Mouse (Mus musculus): Measurements from ENCODE around the gene Nphs1. TPM values are rescaled to one million over a fixed set of nuclear protein-coding genes. Genes with fewer than 3 reads are reported as not detected.
"Not testable (repeated sequence)": the region's sequence is repeated elsewhere in the genome, so short reads cannot be mapped to it uniquely, and the experiment has no call there.

Gene Nphs1
- total RNA-seq, 2 experiments from 2014 or later: 0.79 to 1.1 TPM

DNA sequence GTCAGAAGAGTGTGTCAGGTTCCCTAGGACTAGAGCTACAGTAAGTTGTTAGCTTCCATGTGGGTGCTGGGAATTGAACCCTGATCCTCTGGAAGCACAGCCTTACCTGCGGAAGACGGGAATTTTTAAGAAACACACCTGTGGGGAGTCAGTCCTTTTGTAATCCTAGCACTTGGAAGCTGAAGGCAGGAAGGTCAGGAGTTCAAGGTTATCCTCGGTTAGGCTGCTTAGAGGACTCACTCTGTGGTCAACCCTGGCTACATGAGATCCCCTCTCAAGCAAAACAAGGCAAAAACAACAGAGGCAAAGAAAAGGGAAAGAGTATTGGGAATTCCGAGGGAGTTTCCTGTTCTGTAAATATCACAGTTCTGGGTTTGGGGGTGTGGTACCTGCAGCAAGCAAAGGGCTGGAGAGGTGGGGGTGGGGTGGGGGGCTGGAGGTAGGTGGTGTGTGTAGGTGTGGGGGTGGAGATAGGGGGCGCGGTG is 6.7 kb downstream of the Nphs1 start:
- no peak for DNase-seq (ENCODE audit: extremely low spot score in 1 of 2, low spot score in 2 of 2)
- Histone ChIP-seq H3K4me3 (no peak overlapping the region), H3K27ac (no peak overlapping the region)
- intact Hi-C loops (cut with DNase I): no loop called here
- TF ChIP-seq CTCF (IDR thresholded peaks at IDR 0.05): no peak

DNA sequence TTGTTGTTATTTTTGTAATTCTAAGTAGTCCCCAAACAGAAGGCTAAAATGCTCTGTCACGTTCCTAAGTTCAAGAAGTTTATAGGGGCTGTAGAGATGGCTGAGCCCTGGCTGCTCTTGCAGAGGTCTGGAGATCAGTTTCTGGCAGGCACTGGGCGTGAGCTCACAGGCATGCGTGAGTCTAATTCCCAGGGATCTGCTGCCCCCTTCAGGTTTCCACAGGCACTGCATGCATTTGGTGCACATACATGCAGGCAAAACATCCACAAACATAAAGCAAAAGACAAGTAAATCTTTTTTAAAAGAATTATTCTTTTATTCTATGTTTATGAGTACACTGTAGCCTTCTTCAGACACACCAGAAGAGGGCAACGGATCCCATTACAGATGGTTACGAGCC is 14.3 kb downstream of the Nphs1 start:
- H3K4me3 ChIP-seq: no peak overlapping the region
- H3K27ac ChIP-seq: no peak overlapping the region
- intact Hi-C loops (cut with DNase I): loop anchor here (1.0 kb wide), 1 partner anchor 32 kb away; no protein-coding TSS in a partner anchor
- DNase-seq (ENCODE audit: extremely low spot score in 1 of 2, low spot score in 2 of 2): no peak
- TF ChIP-seq CTCF (IDR thresholded peaks at IDR 0.05): peak; percentile 57

DNA sequence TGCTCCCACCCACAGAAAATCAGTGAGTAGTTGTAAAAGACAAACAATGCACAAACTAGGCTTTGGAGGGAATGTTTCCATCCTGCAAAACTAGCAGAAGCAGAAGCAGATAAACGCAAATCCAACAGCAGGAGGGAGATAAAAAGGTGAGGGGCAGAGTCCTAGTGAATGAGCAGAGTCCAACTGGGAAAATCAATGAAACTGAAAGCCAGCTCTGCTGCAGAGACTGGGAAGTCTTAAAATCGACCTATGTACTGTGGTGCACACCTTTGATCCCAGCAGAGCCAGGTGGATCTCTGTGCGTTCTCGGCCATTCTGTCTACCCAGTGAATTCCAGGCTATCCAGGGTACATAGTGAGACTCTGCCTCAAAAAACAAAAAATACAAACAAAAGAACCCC is 16.9 kb downstream of the Nphs1 start:
- no peak for TF ChIP-seq CTCF (IDR thresholded peaks at IDR 0.05)
- Histone ChIP-seq H3K27ac (no peak overlapping the region), H3K4me3 (no peak overlapping the region)
- no peak for DNase-seq (ENCODE audit: extremely low spot score in 1 of 2, low spot score in 2 of 2)
- intact Hi-C loops (cut with DNase I): no loop called here

DNA sequence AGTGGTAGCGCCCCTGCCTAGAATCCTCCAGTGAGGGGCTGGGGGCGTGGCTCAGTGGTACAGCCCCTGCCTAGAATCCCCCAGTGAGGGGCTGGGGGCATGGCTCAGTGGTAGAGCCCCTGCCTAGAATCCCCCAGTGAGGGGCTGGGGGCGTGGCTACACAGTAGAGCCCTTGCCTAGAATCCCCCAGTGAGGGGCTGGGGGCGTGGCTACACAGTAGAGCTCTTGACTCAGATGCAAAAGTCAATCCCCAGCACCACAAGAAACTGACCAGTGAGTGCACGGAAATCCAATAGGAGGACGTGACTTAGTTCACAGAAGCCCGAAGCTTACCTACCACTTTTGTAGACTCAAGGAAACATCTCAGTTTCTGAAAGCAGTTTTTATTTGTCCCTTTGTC is 18.0 kb downstream of the Nphs1 start:
- intact Hi-C loops (cut with DNase I): not testable (repeated sequence)

DNA sequence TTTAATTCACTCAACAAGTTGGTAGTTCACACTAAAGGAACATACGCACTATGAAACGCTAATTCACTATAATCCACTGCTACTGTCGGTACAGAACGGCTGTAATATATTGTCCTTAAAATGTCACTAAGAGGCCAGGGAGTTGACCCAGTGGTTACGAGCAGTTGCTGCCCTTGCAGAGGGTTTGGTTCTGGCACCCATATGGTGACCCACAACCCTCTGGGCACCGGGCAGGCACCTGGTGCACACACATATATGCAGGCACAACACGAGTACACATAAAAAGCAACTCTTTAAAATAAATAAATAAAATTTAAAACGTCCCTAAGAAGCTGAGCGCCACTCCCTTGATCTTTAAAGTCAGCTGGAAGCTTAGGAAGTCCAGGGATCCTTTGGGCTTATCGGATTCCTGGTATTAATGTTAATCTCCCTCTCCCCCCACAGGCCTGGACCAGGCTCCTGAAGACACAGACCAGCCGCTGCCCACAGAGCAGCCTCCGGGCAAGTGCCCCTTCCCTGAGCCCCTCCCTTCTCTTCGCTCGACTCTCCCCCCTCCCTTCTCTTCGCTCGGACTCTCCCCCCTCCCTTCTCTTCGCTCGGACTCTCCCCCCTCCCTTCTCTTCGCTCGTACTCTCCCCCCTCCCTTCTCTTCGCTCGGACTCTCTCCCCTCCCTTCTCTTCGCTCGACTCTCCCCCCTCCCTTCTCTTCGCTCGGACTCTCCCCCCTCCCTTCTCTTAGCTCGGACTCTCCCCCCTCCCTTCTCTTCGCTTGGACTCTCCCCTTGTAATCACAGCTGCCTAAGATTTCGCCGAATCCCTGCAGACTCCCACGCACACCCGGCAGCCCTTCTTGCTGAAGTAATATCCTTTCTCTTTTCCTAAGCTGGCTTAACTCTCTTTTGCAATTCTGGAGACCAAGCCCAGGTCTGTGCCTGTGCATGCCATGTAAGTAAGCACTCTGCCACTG is 19.6 kb downstream of the Nphs1 start:
- Histone ChIP-seq H3K27ac (no peak overlapping the region; the same call in 1 of the 2 replicates), H3K4me3 (peak overlapping the region; percentile 36)
- intact Hi-C loops (cut with DNase I): no loop called here
- TF ChIP-seq CTCF (IDR thresholded peaks at IDR 0.05): no peak
- peak; percentile 41 to 54 for DNase-seq (ENCODE audit: extremely low spot score in 1 of 2, low spot score in 2 of 2)

More for the DNA sequence above, 18.0 kb downstream of the Nphs1 start:
- not testable (repeated sequence) for H3K4me3 ChIP-seq; H3K27ac ChIP-seq; DNase-seq (ENCODE audit: extremely low spot score in 1 of 2, low spot score in 2 of 2)

DNA sequence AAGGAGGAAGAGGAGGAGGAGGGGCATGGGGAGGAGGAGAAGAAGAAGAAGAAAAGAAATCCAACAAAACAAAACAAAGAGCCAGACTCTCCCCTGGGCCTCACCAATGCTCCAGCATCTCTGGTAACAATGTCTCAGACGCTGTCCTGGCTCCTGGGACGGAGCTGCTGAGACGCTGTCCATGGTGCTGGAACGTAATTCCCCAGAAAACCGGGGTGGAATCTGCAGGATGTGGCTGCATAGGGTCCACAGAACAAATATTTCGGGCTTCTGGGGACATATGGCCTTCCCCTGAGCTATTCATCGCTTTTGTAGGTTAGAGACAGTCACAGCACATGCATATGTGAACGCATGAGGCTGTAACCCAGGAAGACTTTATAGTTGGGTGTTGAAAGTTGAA is 26.1 kb downstream of the Nphs1 start:
- no peak for TF ChIP-seq CTCF (IDR thresholded peaks at IDR 0.05)
- Histone ChIP-seq H3K27ac (no peak overlapping the region), H3K4me3 (no peak overlapping the region)
- intact Hi-C loops (cut with DNase I): no loop called here
- no peak for DNase-seq (ENCODE audit: extremely low spot score in 1 of 2, low spot score in 2 of 2)

DNA sequence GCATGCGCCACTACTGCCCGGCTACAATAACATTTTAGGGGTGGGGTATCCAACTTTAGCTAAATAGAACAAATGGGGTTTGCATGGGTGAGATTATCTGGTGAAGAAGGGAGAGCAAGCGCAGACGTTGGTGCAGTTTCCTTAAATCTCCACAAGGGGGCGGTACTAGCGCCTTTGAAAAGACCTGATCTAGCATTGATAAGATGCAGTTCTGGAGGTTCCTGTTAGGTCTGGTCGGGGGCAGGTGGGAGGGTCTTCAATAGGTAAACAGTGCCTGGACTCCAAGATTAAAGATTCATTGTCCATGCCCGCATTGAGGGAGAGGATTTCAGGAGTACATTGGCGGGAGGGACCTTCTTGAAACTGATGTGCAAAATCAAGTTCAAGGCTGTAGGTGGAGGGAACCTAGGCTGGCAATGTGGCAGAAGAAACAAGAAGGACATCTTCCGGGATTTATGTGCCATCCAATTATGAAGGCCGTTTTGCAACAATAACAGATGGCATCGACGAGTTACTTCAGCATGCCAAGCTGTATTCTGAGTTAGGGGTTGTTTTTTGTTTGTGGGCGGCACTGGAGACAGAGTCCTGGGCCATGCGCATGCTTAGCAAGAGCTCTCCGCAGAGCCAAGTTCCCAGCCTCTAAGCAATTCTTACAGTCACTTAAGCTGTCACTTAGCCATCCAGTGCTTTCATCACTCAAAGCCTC is 32.3 kb downstream of the Nphs1 start:
- no peak overlapping the region for H3K4me3 ChIP-seq
- intact Hi-C loops (cut with DNase I): loop anchor here (2.0 to 5.0 kb wide), 3 partner anchors 50 to 158 kb away; partner anchors contain the start of genes Hspb6 and Proser3
- DNase-seq (ENCODE audit: extremely low spot score in 1 of 2, low spot score in 2 of 2): peak; percentile 38 to 59
- no peak overlapping the region for H3K27ac ChIP-seq
- peak; percentile 78 for TF ChIP-seq CTCF (IDR thresholded peaks at IDR 0.05)

DNA sequence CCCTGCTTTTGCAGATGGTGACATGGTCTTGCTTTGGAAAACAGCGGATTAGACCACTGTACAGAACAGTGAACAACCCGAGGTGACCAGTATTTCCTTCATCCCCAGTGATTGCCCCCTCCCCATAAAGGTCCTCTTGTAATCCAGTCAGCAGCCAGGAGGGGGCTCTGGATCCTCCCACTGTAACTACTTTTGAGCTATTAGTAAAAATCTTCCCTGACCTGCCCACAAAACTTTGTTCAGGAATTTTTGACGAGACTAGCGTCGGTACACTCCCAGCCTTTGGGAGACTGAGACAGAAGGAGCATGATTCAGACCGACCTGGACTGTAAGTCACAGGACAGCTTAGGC is 32.8 kb downstream of the Nphs1 start:
- peak; percentile 12 for TF ChIP-seq CTCF (IDR thresholded peaks at IDR 0.05)
- Histone ChIP-seq H3K4me3 (no peak overlapping the region), H3K27ac (no peak overlapping the region)
- DNase-seq (ENCODE audit: extremely low spot score in 1 of 2, low spot score in 2 of 2): no peak
- intact Hi-C loops (cut with DNase I): loop anchor here (2.0 to 5.0 kb wide), 3 partner anchors 50 to 159 kb away; partner anchors contain the start of genes Hspb6 and Proser3

DNA sequence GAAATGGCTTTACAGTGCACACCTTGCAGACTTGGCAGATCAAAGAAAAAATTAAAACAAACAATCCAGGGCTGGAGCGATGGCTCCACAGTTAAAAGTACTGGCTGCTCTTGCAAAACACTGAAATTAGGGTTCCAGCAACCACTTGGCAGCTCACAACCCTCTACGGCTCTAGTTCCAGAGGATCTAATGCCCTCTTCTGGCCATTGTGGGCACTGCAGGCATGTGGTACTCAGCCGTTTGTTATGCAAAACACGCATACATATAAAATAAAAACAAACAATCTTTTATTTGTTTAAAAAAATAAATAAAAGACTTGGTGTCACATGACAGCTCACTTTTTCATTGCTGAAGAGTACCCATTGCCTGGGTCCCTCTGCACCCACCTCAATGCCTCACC is 34.6 kb downstream of the Nphs1 start:
- no peak overlapping the region for H3K27ac ChIP-seq
- peak; percentile 82 for TF ChIP-seq CTCF (IDR thresholded peaks at IDR 0.05)
- DNase-seq (ENCODE audit: extremely low spot score in 1 of 2, low spot score in 2 of 2): peak; percentile 53 to 77
- intact Hi-C loops (cut with DNase I): loop anchor here (5.0 kb wide), 1 partner anchor 160 kb away; no protein-coding TSS in a partner anchor
- no peak overlapping the region for H3K4me3 ChIP-seq

DNA sequence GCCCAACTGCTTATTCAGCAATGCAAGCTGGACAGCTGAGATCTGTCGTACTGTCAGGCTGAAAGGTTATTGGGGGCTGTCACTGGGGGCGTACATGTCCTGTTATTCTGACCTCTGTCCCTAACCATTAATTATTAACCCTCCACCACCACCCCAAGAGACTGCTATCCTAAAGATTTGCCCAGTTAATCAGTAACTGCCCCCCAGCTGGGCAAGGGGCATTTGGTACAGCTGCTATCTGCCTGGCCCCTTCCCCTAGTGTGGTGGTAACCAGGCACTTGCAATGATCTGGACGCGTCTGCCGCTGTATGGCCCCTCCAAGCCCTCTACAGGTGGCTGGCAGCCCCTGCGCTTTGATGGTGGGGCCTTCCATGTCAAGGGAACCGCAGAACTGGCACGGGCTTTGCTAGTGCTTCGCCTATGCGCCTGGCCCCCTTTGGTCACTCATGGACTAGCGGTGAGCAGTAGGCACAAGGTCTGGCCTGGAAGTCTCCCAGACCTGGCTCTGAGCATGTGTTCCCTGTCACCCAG is 35.4 kb downstream of the Nphs1 start, which contains the start of gene Prodh2:
TSS of gene Prodh2 (plus strand) at position 222 of the 531 bp plus-strand sequence.
- intact Hi-C loops (cut with DNase I): loop anchor here (5.0 kb wide), 1 partner anchor 161 kb away; no protein-coding TSS in a partner anchor
- H3K4me3 ChIP-seq: no peak within 1 kb of the TSS
- no peak for DNase-seq (ENCODE audit: extremely low spot score in 1 of 2, low spot score in 2 of 2)
- no peak within 1 kb of the TSS for H3K27ac ChIP-seq
- TF ChIP-seq CTCF (IDR thresholded peaks at IDR 0.05): no peak

DNA sequence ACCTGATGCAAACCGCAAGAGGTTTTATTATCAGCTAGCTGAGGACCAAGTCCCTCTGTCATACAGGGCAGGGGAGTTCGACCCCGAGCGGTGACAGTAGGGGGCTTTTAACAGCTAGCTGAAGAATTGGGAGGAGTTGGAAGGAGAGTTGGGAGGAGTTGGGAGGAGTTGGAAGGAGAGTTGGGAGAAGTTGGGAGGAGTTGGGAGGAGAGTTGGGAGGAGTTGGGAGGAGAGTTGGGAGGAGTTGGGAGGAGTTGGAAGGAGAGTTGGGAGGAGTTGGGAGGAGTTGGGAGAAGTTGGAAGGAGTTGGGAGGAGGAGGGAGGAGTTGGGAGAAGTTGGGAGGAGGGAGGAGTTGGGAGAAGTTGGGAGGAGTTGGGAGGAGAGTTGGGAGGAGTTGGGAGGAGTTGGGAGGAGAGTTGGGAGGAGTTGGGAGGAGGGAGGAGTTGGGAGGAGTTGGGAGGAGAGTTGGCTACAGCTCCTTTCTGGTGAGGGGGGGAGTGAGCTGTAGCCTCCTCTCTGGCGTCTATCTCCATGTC is 37.5 kb downstream of the Nphs1 start:
- H3K27ac ChIP-seq; H3K4me3 ChIP-seq; intact Hi-C loops (cut with DNase I); DNase-seq (ENCODE audit: extremely low spot score in 1 of 2, low spot score in 2 of 2): not testable (repeated sequence)

All from left cerebral cortex, adult 2 months (tissue).